Mouse (Mus musculus): ENCODE results near the gene Col4a6. TPM values are rescaled to one million over a fixed set of nuclear protein-coding genes. Genes with fewer than 3 reads are reported as not detected.

Col4a6 gene
- 1 to 10 TPM; 1.2 to 1.5 (median 1.4) TPM for total RNA-seq (2022)

DNA sequence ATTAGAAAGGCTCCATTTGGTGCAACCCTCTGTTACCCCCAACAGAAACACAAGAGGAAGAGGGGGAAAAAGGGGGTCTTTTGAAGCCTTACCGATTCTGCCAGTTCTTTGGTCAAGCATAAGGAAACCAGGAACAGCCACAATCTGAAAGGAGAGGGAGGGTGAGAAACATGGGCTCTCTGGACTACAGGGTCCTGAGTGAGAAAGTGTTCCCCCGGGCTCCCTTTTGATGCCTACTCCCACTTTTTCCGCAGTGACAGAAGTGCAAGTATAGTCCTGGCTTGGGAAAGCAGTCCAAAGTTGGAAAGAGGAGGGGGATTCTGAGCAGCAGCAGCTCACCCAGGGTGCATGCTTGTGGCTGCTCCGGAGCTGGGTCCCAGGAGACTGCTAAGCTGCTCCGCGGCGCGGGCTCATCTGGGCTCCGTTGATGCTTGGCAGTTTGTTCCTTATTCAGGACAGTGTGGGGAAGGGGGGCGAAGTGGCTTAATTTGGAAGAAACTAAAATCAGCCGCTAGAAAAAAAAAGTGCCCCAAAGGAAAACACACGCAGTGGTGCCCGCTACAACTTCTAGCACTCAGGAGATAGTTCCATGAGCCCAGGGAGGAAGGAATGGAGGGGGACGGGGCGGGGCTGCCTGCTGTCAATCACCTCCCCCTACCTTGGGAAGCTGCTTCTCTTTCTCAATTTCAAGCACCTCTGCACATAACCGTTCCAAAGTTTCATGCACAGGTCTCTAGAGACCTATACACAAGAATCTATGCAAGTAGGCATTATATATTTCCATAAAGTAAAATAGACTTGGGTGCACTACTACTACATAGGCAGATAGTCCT, at the start of gene Col4a6:
Gene Col4a6, minus strand, starts transcription at position 607 of the 833 bp plus-strand sequence.
- no peak for DNase-seq

GRCm38 (mm10) chrX:141503125-141503524, 29.2 kb upstream of the Col4a6 start:
- no peak for DNase-seq

DNA sequence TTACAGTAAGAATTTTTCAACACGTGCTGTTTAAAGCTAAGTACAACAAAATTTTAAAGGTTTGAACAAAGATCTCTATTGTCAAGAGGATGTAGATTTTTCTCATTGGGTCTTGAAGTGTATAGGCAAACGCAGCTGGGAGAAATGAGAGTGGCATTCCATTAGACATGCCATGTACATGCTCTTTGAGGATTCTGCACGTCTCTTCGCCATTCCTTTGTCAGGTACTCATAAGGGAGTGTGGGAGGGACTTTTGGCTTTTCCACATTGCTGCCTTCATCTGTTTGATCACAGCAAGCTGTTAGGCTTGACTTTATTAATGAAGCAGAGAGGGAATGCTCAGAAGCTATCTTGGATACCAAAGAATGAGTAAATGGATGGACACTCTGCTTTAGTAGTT, 20.7 kb upstream of the Col4a6 start:
- DNase-seq, result no peak

GRCm38 (mm10) chrX:141475566-141476327, 1.9 kb upstream of the Col4a6 start:
- no peak for DNase-seq

DNA sequence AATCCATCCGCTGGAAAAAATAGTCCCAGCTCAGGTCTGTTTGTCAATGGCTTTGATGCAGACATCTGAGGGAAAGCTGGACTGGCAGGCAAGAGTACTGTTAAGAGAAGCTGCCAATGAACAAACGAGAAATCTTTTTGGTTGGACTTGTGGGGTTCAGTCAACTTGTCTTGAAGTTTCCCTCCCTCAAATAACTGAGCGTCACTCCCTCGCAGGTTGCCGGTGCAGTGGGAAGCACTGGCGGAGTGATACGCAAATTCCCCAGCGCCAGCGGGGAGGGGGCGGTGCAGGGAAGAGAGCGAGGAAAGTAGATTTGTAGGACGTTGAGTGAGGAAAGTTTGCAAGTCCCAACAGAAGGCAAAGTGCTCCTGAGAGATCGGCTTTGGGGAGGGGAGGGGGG, 1.2 kb upstream of the Col4a6 start, which contains the start of gene Col4a5:
Gene Col4a5, plus strand, starts transcription at position 276 of the 400 bp plus-strand sequence.
- peak; percentile 50 for DNase-seq

DNA sequence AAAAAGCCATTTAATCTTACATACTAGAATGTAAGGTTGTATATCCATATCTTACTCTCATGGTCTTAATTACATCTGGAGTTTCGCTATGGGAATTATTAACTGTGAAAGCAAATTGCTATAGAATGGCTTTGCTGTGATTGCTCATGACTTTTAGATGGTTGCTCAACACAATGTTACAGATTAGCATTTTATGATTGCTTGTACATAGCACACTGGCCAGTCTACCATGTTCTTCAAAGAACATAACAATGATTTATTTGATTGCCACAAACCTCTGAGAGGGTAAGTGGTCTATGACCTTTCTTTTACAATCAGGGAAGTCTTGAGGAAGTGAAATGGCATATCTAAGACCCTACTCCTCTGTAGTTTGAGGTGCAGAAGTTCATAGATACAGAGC, 25.9 kb downstream of the Col4a6 start:
- no peak for DNase-seq

DNA sequence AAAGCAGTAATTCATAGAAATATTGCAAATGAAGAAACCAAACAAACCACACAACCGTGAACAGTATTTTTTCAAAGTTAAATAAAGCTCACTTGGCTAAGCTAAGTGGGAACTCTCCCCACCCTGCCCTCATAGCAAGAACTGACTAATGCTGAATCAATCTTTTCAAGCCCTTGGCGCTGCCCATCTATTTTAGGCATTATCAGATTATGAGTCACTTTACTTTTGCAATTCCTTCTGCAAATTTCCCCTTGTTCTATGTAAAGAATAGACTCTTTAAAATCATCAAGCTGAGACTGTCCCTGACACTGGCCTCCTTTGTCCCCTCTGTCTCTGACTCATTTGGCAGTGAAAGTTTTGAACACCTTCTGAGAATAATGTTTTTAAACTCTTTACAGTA, 34.5 kb downstream of the Col4a6 start:
- DNase-seq, result peak; percentile 13

- DNase-seq, result no peak
These were observed 37.1 kb downstream of the Col4a6 start for GRCm38 (mm10) chrX:141436780-141437179.

DNA sequence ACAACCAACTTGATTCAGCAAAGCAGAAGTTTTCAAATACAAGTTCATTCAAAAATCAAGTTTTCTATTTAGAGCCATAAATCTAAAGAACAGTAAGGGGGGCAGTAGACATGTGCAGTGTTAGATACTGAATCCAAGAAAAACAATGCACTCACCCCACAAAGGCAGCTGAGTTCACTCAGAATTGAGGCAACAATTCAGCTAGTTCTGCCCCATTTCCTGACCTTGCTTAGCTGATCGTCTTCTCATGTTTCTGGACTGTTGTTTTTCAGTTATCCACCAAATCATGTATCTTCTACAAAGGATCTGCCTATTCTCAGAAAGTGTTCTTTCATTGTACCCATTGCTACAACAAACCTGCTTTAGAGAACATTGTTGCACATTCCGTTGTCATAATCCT, 58.6 kb downstream of the Col4a6 start:
- DNase-seq, result no peak

DNA sequence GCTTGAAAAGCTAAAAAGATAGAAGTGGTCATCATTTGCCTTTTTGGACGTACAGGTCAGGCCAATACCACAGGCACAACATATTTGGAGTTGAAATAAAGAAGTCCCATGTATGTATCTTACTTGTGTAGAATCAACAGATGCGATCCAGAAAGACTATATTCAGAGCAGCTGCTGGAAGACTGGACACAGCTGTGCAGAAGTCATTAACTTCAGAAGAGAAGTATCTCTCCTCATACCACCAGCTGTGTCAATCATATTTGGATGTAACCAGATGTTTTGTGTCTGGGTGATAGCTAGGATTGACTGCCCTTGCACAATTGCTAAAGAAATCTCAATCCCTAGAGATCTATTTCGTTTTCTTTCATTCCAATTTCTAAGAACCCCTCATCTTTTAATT, 77.6 kb downstream of the Col4a6 start:
- DNase-seq, result no peak

DNA sequence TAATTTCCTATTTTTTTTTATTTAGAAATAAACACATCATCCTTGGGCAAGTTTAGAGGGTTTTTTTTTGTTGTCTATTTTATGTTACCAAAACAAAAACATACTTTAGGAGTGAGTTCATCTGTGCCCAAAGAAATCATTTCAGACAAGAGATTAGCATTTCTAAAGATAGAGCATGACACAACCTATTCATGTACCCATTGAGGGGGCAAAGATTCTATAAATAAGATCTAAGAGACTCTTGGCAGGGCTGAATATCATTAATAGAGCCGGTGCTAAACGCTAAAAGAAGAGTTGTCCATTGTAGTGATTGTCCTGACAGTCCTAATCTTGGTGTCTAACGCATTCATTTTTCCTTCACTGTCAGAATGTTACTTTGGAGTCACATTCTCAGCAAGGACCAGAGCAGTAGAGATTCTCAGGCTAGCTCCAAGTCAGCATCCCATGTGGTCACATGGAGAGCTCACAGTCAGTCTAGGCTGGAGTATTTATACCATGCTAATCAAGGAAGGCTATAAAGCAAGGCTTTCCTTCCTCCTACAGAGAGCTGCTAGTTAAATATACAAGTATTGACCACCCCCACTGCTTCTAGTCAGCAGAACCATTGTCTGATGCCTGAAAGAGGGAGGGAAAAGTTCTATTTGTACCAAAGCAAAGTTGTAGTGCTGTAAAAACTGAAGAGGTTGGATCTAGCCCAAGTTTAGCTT, 88.3 kb downstream of the Col4a6 start:
- DNase-seq, result no peak

- DNase-seq, result no peak
These were observed 89.2 kb downstream of the Col4a6 start for GRCm38 (mm10) chrX:141384632-141385031.

DNA sequence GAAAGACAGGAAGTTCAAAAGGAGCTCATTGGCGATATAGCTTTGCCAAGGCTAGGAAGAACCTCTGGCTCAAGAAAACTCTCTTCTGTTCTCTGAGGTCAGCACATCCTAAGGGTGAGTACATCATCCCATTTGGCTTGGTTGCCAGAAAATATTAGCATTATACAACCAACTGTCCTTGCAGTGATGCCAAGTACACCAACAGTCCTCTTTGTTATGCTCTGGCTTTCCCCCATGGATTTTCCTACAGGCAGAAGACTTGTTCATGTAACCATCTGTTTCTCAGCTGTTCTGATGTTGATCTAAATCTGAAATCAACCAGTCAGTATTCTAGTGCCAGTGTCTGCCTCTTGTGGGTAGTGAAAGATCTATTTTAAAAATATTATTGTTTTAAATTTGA, 103.6 kb downstream of the Col4a6 start:
- no peak for DNase-seq

- DNase-seq, result peak; percentile 30
These were observed 110.5 kb downstream of the Col4a6 start for GRCm38 (mm10) chrX:141363331-141363730.

DNA sequence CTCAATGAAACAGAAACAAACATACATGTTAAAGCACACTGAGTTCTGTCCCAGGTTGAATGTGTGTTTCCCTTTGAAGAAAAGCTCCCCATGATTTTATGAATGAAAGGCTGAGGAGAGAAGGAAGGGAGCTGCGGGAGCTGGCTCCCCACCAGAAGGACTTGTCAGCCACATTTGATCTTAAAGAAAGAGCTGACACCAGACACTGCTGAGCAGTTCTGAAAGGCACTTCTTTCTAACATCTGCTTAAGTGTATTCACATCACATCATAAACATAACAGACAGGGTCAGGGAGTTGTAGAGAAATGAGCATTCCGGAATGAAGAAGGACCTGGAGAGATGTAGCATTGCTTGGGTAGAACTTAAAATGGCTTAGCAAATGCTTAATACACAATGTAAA, 132.5 kb downstream of the Col4a6 start:
- DNase-seq, result no peak

DNA sequence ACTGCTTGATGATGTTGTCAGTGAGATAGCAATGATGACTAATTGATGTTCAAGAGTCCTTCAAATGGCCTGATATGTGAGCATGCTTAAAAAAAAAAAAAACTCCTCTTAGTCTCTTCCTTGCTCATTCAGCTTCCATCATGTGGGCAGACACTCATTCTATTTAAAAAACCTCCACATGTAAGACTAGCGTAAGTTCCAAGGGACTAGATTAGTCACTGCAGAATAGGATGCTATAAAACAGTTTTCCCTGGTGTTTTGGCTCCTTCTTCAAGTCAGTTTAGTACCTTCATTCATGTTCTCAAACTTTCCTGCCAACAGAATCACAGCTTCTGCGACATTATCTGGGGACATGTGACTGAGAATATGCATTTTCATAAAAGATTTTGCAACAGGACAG, 145.8 kb downstream of the Col4a6 start:
- DNase-seq, result no peak

GRCm38 (mm10) chrX:141324201-141324600, 149.7 kb downstream of the Col4a6 start:
- DNase-seq, result no peak

GRCm38 (mm10) chrX:141316217-141316616, 157.7 kb downstream of the Col4a6 start:
- DNase-seq, result no peak

GRCm38 (mm10) chrX:141315795-141316194, 158.1 kb downstream of the Col4a6 start:
- DNase-seq, result no peak

- no peak for DNase-seq
These were observed 181.0 kb downstream of the Col4a6 start for GRCm38 (mm10) chrX:141292702-141293462.

- DNase-seq, result no peak
These were observed 197.5 kb downstream of the Col4a6 start for GRCm38 (mm10) chrX:141276397-141276796.

DNA sequence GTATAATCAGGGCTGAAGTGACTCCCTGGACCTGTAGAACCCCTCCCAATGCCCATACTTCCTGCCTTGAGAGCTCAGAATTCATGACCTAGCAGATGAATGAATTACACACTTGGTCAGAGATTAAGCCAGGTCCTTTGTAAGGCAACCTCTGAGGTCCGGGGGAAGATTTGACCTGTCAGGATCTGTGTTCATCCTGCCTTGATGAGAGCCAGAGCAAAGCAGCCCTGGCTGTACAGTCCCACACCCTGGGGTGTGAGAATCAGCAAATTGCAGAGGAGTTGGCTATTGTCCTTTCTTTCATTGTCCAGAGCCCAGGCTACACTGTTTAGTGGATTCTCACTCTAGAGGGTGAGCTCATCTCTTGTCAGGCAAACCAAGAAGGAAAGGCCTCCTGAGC, 207.9 kb downstream of the Col4a6 start:
- no peak for DNase-seq
